Mouse (Mus musculus) MEL (cell line): ENCODE data around the gene Abcc2.

Experiments used
- CTCF ChIP-seq, 3 experiments: IDR thresholded peaks in 2 of 3; conservative IDR thresholded peaks in 1 of 3; 2 replicates each; pipeline ENCODE4 v1.5.1; 2011 to 2012; ENCODE audit warnings: low read length in 3 of 3, low read depth in 2 of 3, mild to moderate bottlenecking in 2 of 3, improper control_type of control experiment in 1 of 3, inconsistent platforms in 1 of 3, mixed read lengths in 1 of 3, moderate library complexity in 1 of 3; ENCODE audit not compliant: control insufficient read depth in 1 of 3, insufficient read depth in 1 of 3, poor library complexity in 1 of 3, severe bottlenecking in 1 of 3
- MAFK ChIP-seq: IDR thresholded peaks from 2 replicates; pipeline ENCODE4 v1.6.1; 2011; ENCODE audit warnings: low read depth, mild to moderate bottlenecking, low read length, improper control_type of control experiment, borderline replicate concordance
- USF2 ChIP-seq, 2 experiments: IDR thresholded peaks; 2 replicates each; pipeline ENCODE4 v1.6.1; 2011 to 2012; ENCODE audit warnings: improper control_type of control experiment in 2 of 2, low read length in 2 of 2, borderline replicate concordance in 1 of 2, inconsistent platforms in 1 of 2, low read depth in 1 of 2, mild to moderate bottlenecking in 1 of 2; ENCODE audit not compliant: insufficient read depth in 1 of 2

DNA sequence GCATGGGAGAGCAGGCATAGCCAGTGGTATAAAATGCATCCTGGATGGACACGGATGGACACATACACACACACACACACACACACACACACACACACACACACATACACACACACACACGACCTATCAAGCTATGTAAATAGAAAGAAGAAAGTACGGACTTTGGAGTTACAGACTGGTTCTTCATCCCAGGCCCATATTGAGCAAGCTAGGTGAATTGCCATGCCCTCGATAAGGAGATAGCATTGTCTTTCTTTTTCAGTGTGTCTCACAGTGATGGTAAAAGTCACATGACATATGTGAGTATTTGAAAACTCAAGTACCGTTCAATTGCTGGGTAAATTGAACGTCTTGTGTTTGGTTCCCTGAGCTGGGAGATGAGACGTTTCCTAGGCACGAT lies 44.9 kb downstream of the Abcc2 start:
- no peak for TF ChIP-seq CTCF (IDR thresholded peaks at IDR 0.05 in 2 of 3, conservative IDR thresholded peaks at IDR 0.05 in 1 of 3; ENCODE audit: control insufficient read depth in 1 of 3, insufficient read depth in 1 of 3, low read depth in 2 of 3, low read length in 3 of 3, poor library complexity in 1 of 3, severe bottlenecking in 1 of 3)
- no peak for TF ChIP-seq USF2 (IDR thresholded peaks at IDR 0.05; ENCODE audit: borderline replicate concordance in 1 of 2, insufficient read depth in 1 of 2, low read depth in 1 of 2, low read length in 2 of 2)
- no peak for TF ChIP-seq MAFK
